Mouse (Mus musculus) T-helper 2 cell (primary cell): ENCODE measurements at regions not wholly inside any gene's neighbourhood (a gene's known extent, or its start where the extent isn't known, plus 50 kb on each side); places are given as distances from the start of the nearest gene placed in this dataset.

ENCODE experiments used
- in situ Hi-C: fragments of 300-600 bp; cut with MboI, MseI; formaldehyde crosslinking; loops from one replicate; pipeline ENCODE4 v1.15.1; 2025; ENCODE audit warnings: high pct_unique_total_duplicates

- in situ Hi-C loops = no loop called here
These were observed 640.0 kb upstream of the Zeb2 start for GRCm38 (mm10) chr2:45757176-45757575.

GRCm38 (mm10) chr2:45756395-45756794 is 639.2 kb upstream of the Zeb2 start:
- in situ Hi-C loops = no loop called here

GRCm38 (mm10) chr2:45751746-45752145 is 634.6 kb upstream of the Zeb2 start:
- in situ Hi-C loops = no loop called here

GRCm38 (mm10) chr2:45749379-45749778 is 632.2 kb upstream of the Zeb2 start:
- in situ Hi-C loops = no loop called here

GRCm38 (mm10) chr2:45747263-45748236 is 630.4 kb upstream of the Zeb2 start:
- in situ Hi-C loops = no loop called here

GRCm38 (mm10) chr2:45746606-45747005 is 629.4 kb upstream of the Zeb2 start:
- in situ Hi-C loops = no loop called here

GRCm38 (mm10) chr2:45736278-45736677 is 619.1 kb upstream of the Zeb2 start:
- in situ Hi-C loops = no loop called here

- in situ Hi-C loops = no loop called here
These were observed 596.8 kb upstream of the Zeb2 start for GRCm38 (mm10) chr2:45713997-45714396.

- in situ Hi-C loops = no loop called here
These were observed 589.8 kb upstream of the Zeb2 start for GRCm38 (mm10) chr2:45707026-45707425.

- in situ Hi-C loops = no loop called here
These were observed 585.3 kb upstream of the Zeb2 start for GRCm38 (mm10) chr2:45702511-45702910.

GRCm38 (mm10) chr2:45700578-45700977 is 583.4 kb upstream of the Zeb2 start:
- in situ Hi-C loops = no loop called here

- in situ Hi-C loops = no loop called here
These were observed 576.3 kb upstream of the Zeb2 start for GRCm38 (mm10) chr2:45693291-45694020.

GRCm38 (mm10) chr2:45692819-45693218 is 575.6 kb upstream of the Zeb2 start:
- in situ Hi-C loops = no loop called here

- in situ Hi-C loops = no loop called here
These were observed 571.8 kb upstream of the Zeb2 start for GRCm38 (mm10) chr2:45688996-45689395.

GRCm38 (mm10) chr2:45681251-45681650 is 564.1 kb upstream of the Zeb2 start:
- in situ Hi-C loops = no loop called here

GRCm38 (mm10) chr2:45679101-45679895 is 562.1 kb upstream of the Zeb2 start:
- in situ Hi-C loops = no loop called here

GRCm38 (mm10) chr2:45678685-45679084 is 561.5 kb upstream of the Zeb2 start:
- in situ Hi-C loops = no loop called here

GRCm38 (mm10) chr2:45675776-45676175 is 558.6 kb upstream of the Zeb2 start:
- in situ Hi-C loops = no loop called here

GRCm38 (mm10) chr2:45656011-45656410 is 538.8 kb upstream of the Zeb2 start:
- in situ Hi-C loops = no loop called here

GRCm38 (mm10) chr2:45654693-45655092 is 537.5 kb upstream of the Zeb2 start:
- in situ Hi-C loops = no loop called here

GRCm38 (mm10) chr2:45652977-45653376 is 535.8 kb upstream of the Zeb2 start:
- in situ Hi-C loops = no loop called here
